Mouse (Mus musculus) forebrain, embryonic 15.5 days (tissue): ENCODE measurements around the gene Cnot6l. TPM values are rescaled to one million over a fixed set of nuclear protein-coding genes. Genes with fewer than 3 reads are reported as not detected.

ENCODE experiments used
- ATAC-seq: fragments of 200-750 bp; cut with Nextera tagmentation; replicated peaks from 2 replicates; pipeline ENCODE4 v1.8.0; 2017; ENCODE audit warnings: mild to moderate bottlenecking, moderate TSS enrichment, moderate library complexity
- H3K27ac ChIP-seq: fragments of 300-500 bp; sonication (generic); replicated peaks from 2 replicates; pipeline ENCODE4 v1.5.1; 2015; ENCODE audit warnings: mild to moderate bottlenecking, inconsistent platforms
- H3K27me3 ChIP-seq: fragments of 300-500 bp; sonication (generic); 2 replicates; pipeline ENCODE4 v1.6.1; 2015; ENCODE audit warnings: inconsistent platforms
- H3K36me3 ChIP-seq: fragments of 300-500 bp; sonication (generic); 2 replicates; pipeline ENCODE4 v1.6.1; 2015; ENCODE audit warnings: mild to moderate bottlenecking, inconsistent platforms
- H3K4me1 ChIP-seq: fragments of 300-500 bp; sonication (generic); 2 replicates; pipeline ENCODE4 v1.6.1; 2015; ENCODE audit warnings: inconsistent platforms
- H3K4me2 ChIP-seq: fragments of 300-500 bp; sonication (generic); replicated peaks from 2 replicates; pipeline ENCODE4 v1.6.1; 2015; ENCODE audit warnings: mild to moderate bottlenecking, inconsistent platforms
- H3K4me3 ChIP-seq: fragments of 300-500 bp; sonication (generic); 2 replicates; pipeline ENCODE4 v1.5.1; 2015; ENCODE audit warnings: mild to moderate bottlenecking, inconsistent platforms
- H3K9ac ChIP-seq: fragments of 300-500 bp; sonication (generic); replicated peaks from 2 replicates; pipeline ENCODE4 v1.6.1; 2015; ENCODE audit warnings: mild to moderate bottlenecking, inconsistent platforms
- H3K9me3 ChIP-seq: fragments of 300-500 bp; sonication (generic); 2 replicates; pipeline ENCODE4 v1.6.1; 2016; ENCODE audit warnings: inconsistent platforms
- WGBS: fragments of 180-500 bp; shearing (Covaris S2); methylation state at CpG from one replicate; pipeline ENCODE4 v1.1.7; 2015; ENCODE audit warnings: mixed read lengths; 5-methylcytosine and 5-hydroxymethylcytosine counted together
- polyA plus RNA-seq: library from polyadenylated mRNA; unstranded; fragments of >200 nt; fragmentation: Nextera tagmentation; extraction: Ambion mirVana; gene quantifications from 2 replicates; pipeline ENCODE4 v1.2.1, GENCODE M21; 2015

The Cnot6l gene
- polyA plus RNA-seq, 1 experiment from 2014 or later, result 14.8 TPM

DNA sequence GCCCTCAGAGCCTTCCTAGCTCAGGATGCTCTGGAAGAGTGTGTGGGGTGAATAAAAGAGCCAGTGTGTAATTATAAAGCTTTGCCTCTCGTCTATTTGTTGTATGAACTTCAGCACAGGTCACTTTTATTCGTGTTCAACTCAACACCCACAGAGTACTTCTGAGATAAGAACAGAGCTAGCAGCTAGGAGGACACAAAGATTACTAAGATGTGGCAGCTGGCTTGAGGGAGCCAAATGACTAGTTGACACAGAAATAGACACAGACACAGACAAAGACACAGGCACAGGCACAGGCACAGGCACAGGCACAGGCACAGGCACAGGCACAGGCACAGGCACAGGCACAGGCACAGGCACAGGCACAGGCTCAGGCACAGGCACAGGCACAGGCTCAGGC lies 20.0 kb upstream of the Cnot6l start:
- Histone ChIP-seq H3K27ac (no peak overlapping the region), H3K9me3 (no peaks in the 10 kb centered on the region), H3K9ac (no peak overlapping the region), H3K27me3 (no peaks in the 10 kb centered on the region), H3K36me3 (no peaks in the 10 kb centered on the region), H3K4me1 (no peaks in the 10 kb centered on the region), H3K4me3 (no peak overlapping the region), H3K4me2 (no peak overlapping the region)
- WGBS, result 56% methylated on average over 2 of the region's 2 CpGs
- ATAC-seq, result no peak

DNA sequence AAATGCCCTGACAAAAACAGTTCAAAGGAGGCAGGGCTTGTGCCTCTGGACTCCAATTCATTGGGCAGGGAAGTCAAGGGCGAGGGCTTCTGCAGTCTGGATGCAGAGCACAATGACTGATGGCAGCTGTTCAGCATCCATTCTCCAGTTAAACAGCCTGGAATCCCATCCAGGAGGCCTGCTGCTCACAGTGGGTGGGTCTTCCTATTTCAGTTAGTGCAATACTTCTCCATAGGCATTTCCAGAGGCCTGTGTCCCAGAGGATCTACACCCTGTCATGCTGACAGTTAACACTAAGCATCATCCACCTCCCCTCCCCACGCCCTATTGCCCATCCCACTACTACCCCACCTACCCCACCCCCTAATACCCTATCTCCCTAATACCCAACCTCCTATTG lies 19.2 kb upstream of the Cnot6l start:
- ATAC-seq, result no peak
- H3K36me3 ChIP-seq, result no peaks in the 10 kb centered on the region
- H3K27me3 ChIP-seq, result no peaks in the 10 kb centered on the region
- H3K4me1 ChIP-seq, result no peaks in the 10 kb centered on the region
- no peak overlapping the region for H3K9ac ChIP-seq
- H3K27ac ChIP-seq, result no peak overlapping the region
- 67% methylated on average over 2 of the region's 2 CpGs for WGBS
- no peaks in the 10 kb centered on the region for H3K9me3 ChIP-seq
- H3K4me2 ChIP-seq, result no peak overlapping the region
- no peak overlapping the region for H3K4me3 ChIP-seq

DNA sequence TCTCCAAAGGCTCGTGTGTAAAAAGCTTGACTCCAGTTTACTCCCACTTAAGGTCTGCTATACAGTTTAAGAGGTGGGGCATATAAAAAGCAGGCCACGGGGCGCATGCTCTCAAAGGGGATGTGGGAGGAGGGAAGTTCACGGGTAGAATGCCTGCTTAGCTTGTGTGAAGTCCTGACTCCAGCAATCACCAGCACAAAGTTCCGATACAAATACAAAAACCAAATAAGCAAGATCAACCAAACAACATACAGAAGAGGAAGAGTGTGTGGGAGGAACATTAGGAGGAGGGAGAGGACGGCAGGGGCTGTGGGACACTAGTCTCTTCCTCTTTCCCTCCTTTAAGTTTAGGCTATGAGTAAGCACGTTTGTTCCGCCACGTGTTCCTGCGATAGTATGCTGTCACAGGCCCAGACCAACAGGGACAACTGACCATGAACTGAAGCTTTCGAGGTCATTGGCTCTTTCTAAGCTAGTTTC lies 12.9 kb upstream of the Cnot6l start:
- H3K4me1 ChIP-seq, result no peaks in the 10 kb centered on the region
- no peaks in the 10 kb centered on the region for H3K27me3 ChIP-seq
- no peak overlapping the region for H3K4me2 ChIP-seq
- 78% methylated on average over 11 of the region's 11 CpGs for WGBS
- H3K4me3 ChIP-seq, result no peak overlapping the region
- ATAC-seq, result no peak
- no peak overlapping the region for H3K9ac ChIP-seq
- no peak overlapping the region for H3K27ac ChIP-seq
- no peaks in the 10 kb centered on the region for H3K9me3 ChIP-seq
- H3K36me3 ChIP-seq, result no peaks in the 10 kb centered on the region

DNA sequence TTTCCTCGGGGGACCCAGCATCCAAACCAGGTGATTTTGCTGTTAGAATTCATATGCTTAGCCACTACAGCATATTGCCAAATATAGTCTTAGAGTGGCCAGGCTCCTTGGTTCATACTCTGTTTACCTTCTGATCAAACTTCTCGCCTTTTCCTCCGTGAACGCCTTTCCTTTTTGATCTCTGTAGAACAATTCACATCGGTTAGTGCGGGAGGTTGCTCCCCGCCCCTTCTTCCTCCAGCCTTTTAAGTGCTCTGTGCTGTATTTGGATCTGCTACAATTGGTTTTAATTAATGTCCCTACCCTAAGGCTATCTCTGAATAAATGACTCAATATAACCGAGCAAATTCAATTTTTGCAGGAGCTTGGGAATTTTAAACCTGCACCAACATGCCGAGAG lies 12.2 kb upstream of the Cnot6l start:
- Histone ChIP-seq H3K27ac (no peak overlapping the region), H3K27me3 (no peaks in the 10 kb centered on the region), H3K36me3 (no peaks in the 10 kb centered on the region), H3K4me3 (no peak overlapping the region), H3K4me1 (no peaks in the 10 kb centered on the region), H3K9me3 (no peaks in the 10 kb centered on the region), H3K9ac (no peak overlapping the region), H3K4me2 (no peak overlapping the region)
- 37% methylated on average over 9 of the region's 9 CpGs for WGBS
- ATAC-seq, result no peak

DNA sequence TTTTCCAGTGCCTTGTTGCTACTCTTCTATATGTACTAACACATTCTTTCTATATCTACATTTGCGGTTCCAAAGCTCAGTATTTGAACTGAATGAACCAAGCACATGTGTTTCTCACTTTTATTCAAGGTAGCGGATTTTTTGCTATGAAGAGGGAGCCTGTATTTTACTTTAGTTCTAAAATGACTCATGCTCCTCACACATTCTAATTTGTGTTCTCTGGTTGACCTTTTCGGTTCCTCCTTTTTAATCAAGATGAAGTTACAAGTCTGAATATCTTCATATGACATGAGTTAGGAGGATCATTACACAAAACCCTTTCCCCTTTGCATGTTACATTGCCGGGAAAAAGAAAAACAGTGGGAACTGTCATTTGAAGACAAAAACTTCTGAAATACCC lies 7.8 kb upstream of the Cnot6l start:
- no peak overlapping the region for H3K27ac ChIP-seq
- no peaks in the 10 kb centered on the region for H3K9me3 ChIP-seq
- no peak overlapping the region for H3K9ac ChIP-seq
- WGBS, result 87% methylated on average over 4 of the region's 4 CpGs
- ATAC-seq, result no peak
- H3K27me3 ChIP-seq, result no peaks in the 10 kb centered on the region
- H3K4me2 ChIP-seq, result no peak overlapping the region
- no peaks in the 10 kb centered on the region for H3K4me1 ChIP-seq
- H3K36me3 ChIP-seq, result no peaks in the 10 kb centered on the region
- H3K4me3 ChIP-seq, result no peak overlapping the region

DNA sequence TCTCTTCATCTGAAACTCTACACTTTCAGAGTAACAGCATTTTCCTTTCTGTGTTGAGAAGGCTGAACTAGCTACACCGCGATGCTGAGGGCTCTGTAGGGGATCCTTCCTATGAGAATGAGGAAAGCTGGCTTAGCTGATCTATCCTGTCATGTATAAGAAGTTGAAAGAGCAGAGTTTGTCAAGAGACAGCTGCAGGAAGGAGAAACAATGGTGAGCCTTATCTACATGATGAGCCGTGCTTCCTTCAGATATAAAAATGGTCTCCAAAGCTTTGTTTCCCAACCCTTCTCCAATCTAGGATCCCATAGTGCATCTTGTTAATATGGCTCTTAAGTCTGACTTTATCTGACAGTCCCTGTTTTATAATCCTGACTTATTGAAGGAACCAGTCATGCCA lies 6.5 kb upstream of the Cnot6l start:
- Histone ChIP-seq H3K4me3 (no peak overlapping the region), H3K9ac (no peak overlapping the region)
- 86% methylated on average over 3 of the region's 3 CpGs for WGBS

DNA sequence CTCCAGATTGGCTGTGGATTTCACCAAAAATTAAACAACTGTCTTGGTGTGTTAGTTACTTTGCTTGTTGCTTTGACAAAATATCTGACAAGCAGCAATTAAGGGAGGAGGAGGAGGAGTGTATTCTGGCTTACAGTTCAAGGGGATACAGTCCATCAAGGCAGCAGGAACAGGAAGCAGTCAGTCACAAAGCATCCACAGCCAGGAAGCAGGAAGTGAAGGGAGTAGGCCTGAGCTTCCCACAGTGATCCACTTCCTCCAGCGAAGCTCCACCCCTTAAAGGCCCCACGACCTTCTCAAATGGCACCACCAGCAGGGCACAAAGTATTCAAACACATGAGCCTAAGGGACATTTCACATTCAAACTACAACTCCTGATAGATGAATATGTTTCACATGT lies 2.8 kb upstream of the Cnot6l start:
- Histone ChIP-seq H3K4me3 (no peak overlapping the region), H3K27ac (no peak overlapping the region), H3K4me2 (no peak overlapping the region), H3K27me3 (no peaks in the 10 kb centered on the region), H3K4me1 (0 out of 2 replicates have a peak, but pooled peaks cover 11% of the 10 kb centered on the region), H3K9me3 (no peaks in the 10 kb centered on the region), H3K9ac (no peak overlapping the region), H3K36me3 (no peaks in the 10 kb centered on the region)
- no peak for ATAC-seq
- WGBS, result 89% methylated on average over 2 of the region's 2 CpGs

More for the DNA sequence above, 6.5 kb upstream of the Cnot6l start:
- no peaks in the 10 kb centered on the region for H3K9me3 ChIP-seq
- H3K27me3 ChIP-seq, result no peaks in the 10 kb centered on the region
- H3K4me2 ChIP-seq, result no peak overlapping the region
- H3K4me1 ChIP-seq, result no peaks in the 10 kb centered on the region
- no peak overlapping the region for H3K27ac ChIP-seq
- no peak for ATAC-seq
- H3K36me3 ChIP-seq, result no peaks in the 10 kb centered on the region

DNA sequence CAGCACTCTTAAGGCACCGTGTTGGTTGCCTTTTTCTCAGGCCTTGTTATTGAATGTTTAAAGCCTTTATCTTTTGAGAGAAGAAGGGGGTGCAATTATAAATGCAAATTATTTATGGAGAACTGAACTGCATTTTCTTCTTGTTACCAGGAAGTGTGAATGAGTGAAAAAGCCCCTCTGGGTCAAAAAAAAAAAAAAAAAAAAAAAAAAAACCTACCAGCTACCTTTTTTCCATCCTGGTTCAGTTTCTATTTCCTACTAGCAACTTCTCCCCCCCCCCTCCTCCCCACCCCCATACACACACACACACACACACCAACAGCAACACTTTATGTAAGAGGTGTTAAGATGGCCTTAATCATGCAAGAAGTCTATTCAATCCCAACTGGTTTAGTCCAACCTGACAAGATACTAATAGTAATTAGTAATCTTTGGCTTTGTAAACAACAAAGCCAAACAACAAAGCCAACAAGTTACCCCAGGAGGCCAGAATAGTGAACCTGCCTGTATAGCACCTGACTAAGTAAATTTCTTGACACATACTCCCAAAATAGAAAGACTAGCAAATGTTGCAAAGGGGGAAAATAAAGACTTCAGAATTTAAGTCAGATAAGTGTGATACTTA lies 463 bp downstream of the Cnot6l start:
- Histone ChIP-seq H3K4me3 (peak overlapping the region; percentile 96), H3K9ac (peak overlapping the region; percentile 66), H3K4me1 (peaks cover 25% of the 10 kb centered on the region), H3K27me3 (no peaks in the 10 kb centered on the region), H3K4me2 (peak overlapping the region; percentile 62), H3K36me3 (no peaks in the 10 kb centered on the region), H3K27ac (peak overlapping the region; percentile 99), H3K9me3 (no peaks in the 10 kb centered on the region)
- ATAC-seq, result no peak
- WGBS, result 0% methylated on average over 1 of the region's 1 CpGs

DNA sequence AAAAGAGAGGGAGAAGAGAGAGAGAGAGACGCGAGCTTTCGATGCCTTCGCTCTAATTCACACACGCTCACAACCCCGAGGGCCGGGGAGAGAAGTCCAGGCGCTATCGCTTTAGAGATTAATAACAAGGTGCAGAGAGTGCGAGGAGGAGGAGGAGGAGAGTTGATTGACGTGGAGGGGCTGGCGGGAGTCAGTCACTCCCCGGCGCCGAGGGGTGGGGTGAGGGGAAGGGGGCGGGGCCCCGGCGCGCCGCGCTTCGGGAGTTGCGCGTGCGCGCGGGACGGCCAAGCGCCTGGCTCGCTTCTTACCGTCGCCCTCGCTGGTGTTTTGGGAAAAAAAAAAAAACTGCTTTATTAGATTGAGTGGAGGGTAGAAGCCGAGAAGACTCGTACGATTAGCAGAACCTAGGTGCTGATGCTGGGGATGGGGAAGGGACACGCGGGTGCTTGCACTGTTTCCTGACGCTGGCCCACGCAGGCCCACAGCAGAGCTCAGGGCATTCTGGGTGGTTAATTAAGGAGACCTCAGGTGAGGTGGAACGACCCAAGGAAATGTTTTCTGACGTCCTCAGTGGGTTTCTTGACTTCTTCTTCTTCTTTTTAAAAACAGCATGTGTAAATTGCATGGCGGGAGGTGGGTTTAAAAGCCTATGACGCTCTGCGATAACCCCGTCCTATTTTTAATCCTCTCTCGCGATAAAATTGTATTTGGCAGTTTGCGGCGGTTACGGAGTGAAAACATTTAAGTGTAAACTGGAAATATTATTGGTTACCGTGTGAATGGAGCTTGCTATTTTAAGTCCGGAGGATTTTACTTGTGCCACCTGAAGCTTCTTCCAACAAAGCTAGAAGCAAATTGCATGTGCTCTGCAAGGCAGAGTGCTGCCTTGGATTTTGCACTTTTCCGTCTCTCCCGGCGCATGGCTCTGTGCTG lies 1.3 kb downstream of the Cnot6l start:
- Histone ChIP-seq H3K36me3 (no peaks in the 10 kb centered on the region), H3K27ac (peak overlapping the region; percentile 99), H3K9ac (peak overlapping the region; percentile 98), H3K9me3 (no peaks in the 10 kb centered on the region), H3K4me1 (peaks cover 25% of the 10 kb centered on the region), H3K4me2 (peak overlapping the region; percentile 62), H3K27me3 (no peaks in the 10 kb centered on the region), H3K4me3 (peak overlapping the region; percentile 96)
- WGBS, result under 1% methylated on average over 56 of the region's 56 CpGs
- ATAC-seq, result peak; percentile 91

DNA sequence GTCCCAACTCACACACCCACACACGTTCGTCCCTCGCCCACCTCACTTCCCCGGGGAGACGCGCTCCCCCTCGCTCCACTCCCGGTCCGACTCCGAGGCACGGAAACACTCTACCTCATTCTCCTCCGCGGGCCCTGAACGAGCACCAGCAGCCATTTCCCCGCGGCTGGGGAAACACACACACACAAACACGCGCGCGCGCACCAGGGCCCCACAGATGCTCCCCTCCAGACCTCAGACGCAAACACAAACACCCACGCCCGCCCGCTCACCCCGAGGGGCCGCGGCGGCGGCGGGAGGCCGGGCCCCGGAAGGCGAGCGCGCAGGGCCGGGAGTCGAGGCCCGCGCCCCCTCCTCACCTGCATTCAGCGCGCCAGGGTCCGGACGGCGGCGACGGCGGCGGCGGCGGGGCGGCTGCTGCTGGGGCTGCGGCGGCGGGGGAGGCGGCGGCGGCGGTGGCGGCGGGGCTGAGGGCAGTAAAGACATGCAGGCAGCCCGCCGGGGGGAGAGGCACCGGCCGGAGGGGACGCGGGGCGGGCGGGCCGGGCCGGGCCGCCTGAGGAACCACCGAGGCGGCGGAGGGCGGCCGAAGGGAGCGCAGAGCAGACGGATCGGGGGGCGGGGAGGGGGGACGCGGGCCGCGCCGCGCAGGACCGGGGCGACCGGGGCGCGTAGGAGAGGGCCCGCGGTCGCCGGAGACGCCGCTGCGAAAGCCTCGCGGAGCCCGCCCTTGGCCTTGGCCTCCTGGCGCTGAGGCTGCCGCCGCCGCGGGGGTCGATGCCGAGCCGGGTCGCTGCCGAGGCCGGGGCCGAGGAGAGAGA lies 2.2 kb downstream of the Cnot6l start:
- Histone ChIP-seq H3K4me2 (peak overlapping the region; percentile 62), H3K36me3 (no peaks in the 10 kb centered on the region), H3K4me3 (peak overlapping the region; percentile 96), H3K27ac (peak overlapping the region; percentile 99), H3K9ac (peak overlapping the region; percentile 98), H3K9me3 (no peaks in the 10 kb centered on the region), H3K4me1 (peaks cover 25% of the 10 kb centered on the region), H3K27me3 (no peaks in the 10 kb centered on the region)
- ATAC-seq, result peak; percentile 69
- WGBS, result under 1% methylated on average over 93 of the region's 114 CpGs

DNA sequence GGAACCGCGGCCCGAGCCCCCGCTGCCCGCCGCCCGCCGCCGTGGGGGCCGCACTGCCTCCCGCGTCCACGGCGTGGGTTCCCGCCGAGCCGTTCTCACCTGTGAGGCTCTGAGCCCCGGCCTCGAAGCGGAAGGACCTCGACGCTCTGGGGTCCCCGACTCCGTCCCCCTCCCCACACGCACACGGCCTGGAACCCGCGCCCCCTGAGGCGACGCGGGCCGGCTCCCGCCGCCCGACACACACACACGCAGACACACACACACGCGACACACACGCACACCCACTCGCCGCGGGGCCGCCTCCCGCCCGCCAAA lies 2.8 kb downstream of the Cnot6l start:
- no peaks in the 10 kb centered on the region for H3K27me3 ChIP-seq
- peak overlapping the region; percentile 99 for H3K27ac ChIP-seq
- H3K36me3 ChIP-seq, result no peaks in the 10 kb centered on the region
- under 1% methylated on average over 42 of the region's 45 CpGs for WGBS
- H3K4me3 ChIP-seq, result peak overlapping the region; percentile 96
- peak overlapping the region; percentile 98 for H3K9ac ChIP-seq
- H3K4me1 ChIP-seq, result peaks cover 25% of the 10 kb centered on the region
- peak; percentile 39 for ATAC-seq
- H3K9me3 ChIP-seq, result no peaks in the 10 kb centered on the region
- peak overlapping the region; percentile 62 for H3K4me2 ChIP-seq
